Mouse (Mus musculus) limb, embryonic 14.5 days (tissue): ENCODE results near the gene Sh3pxd2a. TPM values are rescaled to one million over a fixed set of nuclear protein-coding genes. Genes with fewer than 3 reads are reported as not detected.

ENCODE experiments used
- ATAC-seq: fragments of 200-750 bp; cut with Nextera tagmentation; 2 replicates; pipeline ENCODE4 v1.8.0; 2017; ENCODE audit warnings: low read depth, moderate number of reproducible peaks, moderate TSS enrichment; ENCODE audit not compliant: low FRiP score
- DNase-seq: peaks from one replicate; pipeline ENCODE4 v3.0.0-alpha.2; 2015; ENCODE audit warnings: low spot score
- H3K27ac ChIP-seq: fragments of 300-500 bp; sonication (generic); replicated peaks from 2 replicates; pipeline ENCODE4 v1.5.1; 2014; ENCODE audit warnings: low read depth, mild to moderate bottlenecking, low read length, moderate library complexity, mixed read lengths
- H3K27me3 ChIP-seq: fragments of 300-500 bp; sonication (generic); 2 replicates; pipeline ENCODE4 v1.6.1; 2014; ENCODE audit warnings: low read length, mixed read lengths; ENCODE audit not compliant: control insufficient read depth, insufficient read depth
- H3K36me3 ChIP-seq: fragments of 300-500 bp; sonication (generic); 2 replicates; pipeline ENCODE4 v1.6.1; 2014; ENCODE audit warnings: mild to moderate bottlenecking, low read length, moderate library complexity, mixed read lengths; ENCODE audit not compliant: control insufficient read depth, insufficient read depth
- H3K4me1 ChIP-seq: fragments of 300-500 bp; sonication (generic); 2 replicates; pipeline ENCODE4 v1.6.1; 2014; ENCODE audit warnings: antibody characterized with exemption, low read length, mixed read lengths; ENCODE audit not compliant: control insufficient read depth, insufficient read depth
- H3K4me2 ChIP-seq: fragments of 300-500 bp; sonication (generic); replicated peaks from 2 replicates; pipeline ENCODE4 v1.6.1; 2014; ENCODE audit warnings: low read depth, mild to moderate bottlenecking, low read length, moderate library complexity; ENCODE audit not compliant: severe bottlenecking
- H3K4me3 ChIP-seq: fragments of 300-500 bp; sonication (generic); replicated peaks from 2 replicates; pipeline ENCODE4 v1.5.1; 2014; ENCODE audit warnings: low read length
- H3K9ac ChIP-seq: fragments of 300-500 bp; sonication (generic); 2 replicates; pipeline ENCODE4 v1.6.1; 2014; ENCODE audit warnings: mild to moderate bottlenecking, low read depth, low read length, moderate library complexity; ENCODE audit not compliant: severe bottlenecking
- H3K9me3 ChIP-seq: fragments of 300-500 bp; sonication (generic); 2 replicates; pipeline ENCODE4 v1.6.1; 2016; ENCODE audit warnings: low read length; ENCODE audit not compliant: control insufficient read depth
- POLR2A ChIP-seq: fragments of 200-500 bp; IDR thresholded peaks from 2 replicates; pipeline ENCODE4 v1.8.0; 2012; ENCODE audit warnings: inconsistent platforms, mild to moderate bottlenecking, moderate library complexity, borderline replicate concordance; ENCODE audit not compliant: insufficient read depth, insufficient read length; ENCODE audit errors: extremely low read depth
- whole genome bisulfite sequencing: fragments of 180-500 bp; shearing (Covaris S2); extraction: QIAGEN DNeasy Blood & Tissue Kit; methylation state at CpG from one replicate; pipeline ENCODE4 v1.1.7; 2014; 5-methylcytosine and 5-hydroxymethylcytosine counted together
- polyA plus RNA-seq, 2 experiments: library from polyadenylated mRNA; depleted of rRNA in 1 of 2; stranded (reverse) in 1 of 2; unstranded in 1 of 2; fragments of >200 nt; fragmentation: Nextera tagmentation in 1 of 2; extraction: Ambion mirVana in 1 of 2; gene quantifications; 2 replicates each; pipeline versions ENCODE4 v1.2.1 to v1.2.3; 2012 to 2014

The Sh3pxd2a gene
- polyA plus RNA-seq, 2 experiments: 17.1 to 61.7 TPM

GRCm38 (mm10) chr19:47354456-47354855 lies 109.7 kb downstream of the Sh3pxd2a start:
- no peak overlapping the region for H3K4me3 ChIP-seq
- 82% methylated on average over 8 of the region's 8 CpGs for WGBS
- H3K4me1 ChIP-seq: peaks cover 2% of the 10 kb centered on the region; the same call in 1 of the 2 replicates
- no peak for TF ChIP-seq POLR2A
- H3K9me3 ChIP-seq: no peaks in the 10 kb centered on the region
- no peaks in the 10 kb centered on the region for H3K27me3 ChIP-seq
- H3K27ac ChIP-seq: no peak overlapping the region
- ATAC-seq (no peak), DNase-seq (no peak)
- H3K9ac ChIP-seq: no peak overlapping the region
- no peak overlapping the region for H3K4me2 ChIP-seq
- no peaks in the 10 kb centered on the region for H3K36me3 ChIP-seq

GRCm38 (mm10) chr19:47349043-47349442 lies 115.2 kb downstream of the Sh3pxd2a start:
- no peak for ATAC-seq
- H3K4me2 ChIP-seq: no peak overlapping the region
- 74% methylated on average over 8 of the region's 8 CpGs for WGBS

GRCm38 (mm10) chr19:47348395-47349016 lies 115.7 kb downstream of the Sh3pxd2a start:
- no peak for ATAC-seq
- H3K9me3 ChIP-seq: no peaks in the 10 kb centered on the region
- no peaks in the 10 kb centered on the region for H3K36me3 ChIP-seq
- no peak for TF ChIP-seq POLR2A
- no peak overlapping the region for H3K9ac ChIP-seq
- no peak overlapping the region for H3K4me3 ChIP-seq
- 87% methylated on average over 12 of the region's 14 CpGs for WGBS
- H3K27me3 ChIP-seq: peaks cover 11% of the 10 kb centered on the region; the same call in 1 of the 2 replicates
- DNase-seq: no peak
- H3K27ac ChIP-seq: no peak overlapping the region
- no peaks in the 10 kb centered on the region for H3K4me1 ChIP-seq
- no peak overlapping the region for H3K4me2 ChIP-seq

More at GRCm38 (mm10) chr19:47349043-47349442, 115.2 kb downstream of the Sh3pxd2a start:
- H3K36me3 ChIP-seq: no peaks in the 10 kb centered on the region
- peaks cover 6% of the 10 kb centered on the region; the same call in 1 of the 2 replicates for H3K27me3 ChIP-seq
- H3K4me3 ChIP-seq: no peak overlapping the region
- no peaks in the 10 kb centered on the region for H3K9me3 ChIP-seq
- TF ChIP-seq POLR2A: no peak
- no peak overlapping the region for H3K9ac ChIP-seq
- H3K4me1 ChIP-seq: no peaks in the 10 kb centered on the region
- H3K27ac ChIP-seq: no peak overlapping the region
- no peak for DNase-seq

GRCm38 (mm10) chr19:47347021-47347643 lies 117.1 kb downstream of the Sh3pxd2a start:
- peaks cover 7% of the 10 kb centered on the region for H3K4me1 ChIP-seq
- TF ChIP-seq POLR2A: no peak
- H3K27ac ChIP-seq: no peak overlapping the region
- H3K4me2 ChIP-seq: no peak overlapping the region
- no peak overlapping the region for H3K9ac ChIP-seq
- DNase-seq (no peak), ATAC-seq (no peak)
- no peaks in the 10 kb centered on the region for H3K36me3 ChIP-seq
- H3K9me3 ChIP-seq: no peaks in the 10 kb centered on the region
- peaks cover 12% of the 10 kb centered on the region; the same call in 1 of the 2 replicates for H3K27me3 ChIP-seq
- WGBS: 71% methylated on average over 7 of the region's 7 CpGs
- no peak overlapping the region for H3K4me3 ChIP-seq

- peaks cover 12% of the 10 kb centered on the region; the same call in 1 of the 2 replicates for H3K27me3 ChIP-seq
- peaks cover 7% of the 10 kb centered on the region for H3K4me1 ChIP-seq
- ATAC-seq (no peak), DNase-seq (no peak)
- H3K4me3 ChIP-seq: no peak overlapping the region
- H3K9ac ChIP-seq: no peak overlapping the region
- no peak for TF ChIP-seq POLR2A
- no peak overlapping the region for H3K4me2 ChIP-seq
- H3K9me3 ChIP-seq: no peaks in the 10 kb centered on the region
- H3K36me3 ChIP-seq: no peaks in the 10 kb centered on the region
- WGBS: 62% methylated on average over 8 of the region's 8 CpGs
- no peak overlapping the region for H3K27ac ChIP-seq
Observed at GRCm38 (mm10) chr19:47346606-47347005, 117.6 kb downstream of the Sh3pxd2a start.
